Mouse (Mus musculus) retina, embryonic 14.5 days (tissue): Measurements from ENCODE around the gene Klhl3.

ENCODE experiments used
- DNase-seq: peaks from one replicate; pipeline ENCODE4 v3.0.0-alpha.2; 2015; ENCODE audit warnings: low spot score

The Klhl3 gene

DNA sequence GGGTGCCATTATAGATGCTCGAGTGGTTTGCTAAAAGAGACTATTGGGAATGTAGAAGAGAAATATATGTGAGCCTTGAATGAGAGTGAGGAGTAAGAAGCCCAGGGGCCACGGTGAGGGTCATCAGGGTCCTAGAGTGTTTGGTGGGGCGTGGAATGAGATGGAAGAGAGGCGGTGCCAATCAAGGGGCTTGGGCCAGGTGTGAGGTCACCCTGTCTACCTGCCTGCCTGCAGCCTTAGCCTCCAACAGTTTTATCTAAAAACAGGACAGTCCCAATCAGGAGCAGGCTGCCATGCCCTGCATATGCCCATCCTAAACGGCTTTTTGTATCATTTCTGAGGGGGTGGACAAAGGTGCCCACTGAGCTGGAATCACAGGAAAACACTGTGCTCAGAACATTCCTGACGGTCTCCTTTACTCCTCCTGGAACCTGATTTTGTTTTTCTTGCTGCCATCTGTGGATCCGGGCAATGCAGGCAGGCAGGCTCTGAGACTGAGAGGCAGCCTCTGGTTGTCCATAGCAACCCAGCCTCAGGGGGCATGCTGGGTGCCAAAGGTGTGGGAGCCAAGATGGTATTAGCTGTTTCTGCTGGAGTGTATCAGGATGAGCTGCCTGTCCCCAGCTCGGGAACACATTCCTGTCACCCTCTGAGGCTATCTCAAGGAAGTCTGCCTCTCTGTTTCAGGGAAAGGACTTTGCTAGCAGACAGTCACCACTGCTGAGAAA lies 89.5 kb downstream of the Klhl3 start:
- DNase-seq = no peak

DNA sequence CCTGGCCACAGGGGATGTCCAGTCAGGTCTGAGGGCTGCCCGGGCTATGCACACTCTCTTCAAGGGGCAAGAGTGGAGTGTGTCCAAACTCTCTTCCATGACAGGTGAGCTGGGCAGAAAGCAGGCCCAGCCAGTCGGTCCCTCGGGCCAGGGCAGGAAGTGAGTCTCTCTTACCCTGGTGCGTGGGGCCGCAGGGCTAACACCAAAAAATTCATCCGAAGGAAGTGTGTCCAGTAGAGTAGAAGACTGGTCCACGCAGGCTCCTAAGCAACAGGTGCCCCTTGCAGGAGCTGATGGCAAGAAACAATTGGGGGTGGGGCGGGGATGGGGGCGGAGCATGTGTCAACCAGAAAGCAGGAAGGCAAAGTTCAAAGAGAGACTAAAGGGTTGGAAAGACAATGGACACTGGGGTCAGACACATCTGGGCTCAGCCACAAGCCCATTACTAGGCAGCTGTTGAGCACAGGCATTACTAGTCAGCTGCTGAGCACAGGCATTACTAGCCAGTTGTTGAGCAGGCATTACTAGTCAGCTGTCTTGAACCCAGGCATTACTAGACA lies 90.3 kb downstream of the Klhl3 start:
- no peak for DNase-seq

DNA sequence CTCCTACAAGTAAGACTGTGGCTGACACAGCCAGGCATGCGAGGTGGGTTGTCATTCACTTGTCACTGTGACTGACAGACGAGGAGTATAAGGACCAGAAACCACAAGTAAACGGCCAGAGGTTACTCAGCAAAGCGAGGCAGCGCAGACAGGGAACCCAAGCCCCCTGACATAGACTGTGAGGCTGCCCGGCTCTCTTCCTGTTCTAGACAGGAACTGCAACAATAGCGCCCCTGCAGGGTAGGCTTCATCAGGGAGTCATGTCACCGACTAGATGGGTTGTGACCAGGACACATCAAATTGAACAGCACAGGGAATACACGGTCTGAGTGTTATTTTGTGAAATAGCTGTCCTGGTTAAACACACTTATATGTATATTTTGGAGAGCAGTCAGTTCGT lies 93.0 kb downstream of the Klhl3 start:
- no peak for DNase-seq

DNA sequence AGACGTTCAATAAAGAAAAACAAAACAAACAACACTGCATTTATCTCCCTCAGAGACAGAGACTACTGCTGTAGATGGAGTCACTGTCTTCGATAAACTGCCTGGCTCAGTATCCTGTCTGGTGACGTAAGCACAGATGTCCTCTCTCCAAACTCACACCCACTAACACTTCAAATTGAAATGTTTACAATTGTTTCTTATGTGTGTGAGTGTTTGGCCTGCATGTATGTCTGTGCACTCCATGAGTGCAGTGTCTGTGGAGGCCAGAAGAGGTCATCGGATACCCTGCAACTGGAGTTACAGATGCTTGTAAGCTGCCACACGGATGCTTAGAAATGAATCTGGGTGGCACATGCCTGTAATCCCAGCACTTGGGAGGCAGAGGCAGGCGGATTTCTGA lies 96.1 kb downstream of the Klhl3 start:
- DNase-seq = no peak

DNA sequence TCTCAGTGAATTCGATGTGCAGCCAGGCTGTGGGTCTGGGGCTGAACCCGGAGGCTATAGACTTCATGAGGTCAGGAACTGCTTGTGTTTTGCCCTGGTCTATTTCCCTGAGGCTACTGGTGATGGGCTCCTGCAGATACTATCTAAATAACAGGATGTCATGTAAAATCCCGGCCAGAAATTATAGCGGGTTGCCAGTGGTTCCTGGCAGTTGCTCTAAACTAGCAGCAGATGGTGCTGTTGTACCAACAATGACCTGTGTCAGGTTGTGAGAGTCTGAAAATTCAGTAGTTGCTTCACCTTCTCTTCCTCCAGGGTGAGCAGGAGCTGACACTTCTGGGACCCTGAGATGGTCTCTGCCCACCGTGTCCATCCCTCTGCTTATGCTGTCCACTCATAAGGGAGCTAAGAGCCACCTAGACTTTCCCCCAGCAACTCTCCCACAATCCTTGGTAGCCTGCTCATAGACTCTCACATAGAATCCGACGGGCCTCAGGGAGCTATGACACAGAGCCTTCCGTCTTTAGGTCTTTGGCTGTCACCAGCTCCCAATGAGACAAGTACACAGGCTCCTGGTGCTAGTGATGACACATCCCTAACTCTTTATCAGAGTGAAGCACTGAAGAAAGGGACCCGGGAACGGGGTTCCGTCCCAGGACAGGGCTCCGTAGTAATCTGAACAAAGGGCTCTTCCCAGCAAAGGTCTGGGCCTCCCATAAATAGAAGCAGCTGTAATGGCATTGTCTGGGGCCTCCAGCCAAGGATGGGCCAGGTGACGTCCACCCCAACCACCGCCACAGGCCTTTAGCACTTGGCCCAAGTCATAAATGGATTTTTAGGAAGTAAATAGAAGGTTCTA lies 101.1 kb downstream of the Klhl3 start:
- peak; percentile 88 for DNase-seq

DNA sequence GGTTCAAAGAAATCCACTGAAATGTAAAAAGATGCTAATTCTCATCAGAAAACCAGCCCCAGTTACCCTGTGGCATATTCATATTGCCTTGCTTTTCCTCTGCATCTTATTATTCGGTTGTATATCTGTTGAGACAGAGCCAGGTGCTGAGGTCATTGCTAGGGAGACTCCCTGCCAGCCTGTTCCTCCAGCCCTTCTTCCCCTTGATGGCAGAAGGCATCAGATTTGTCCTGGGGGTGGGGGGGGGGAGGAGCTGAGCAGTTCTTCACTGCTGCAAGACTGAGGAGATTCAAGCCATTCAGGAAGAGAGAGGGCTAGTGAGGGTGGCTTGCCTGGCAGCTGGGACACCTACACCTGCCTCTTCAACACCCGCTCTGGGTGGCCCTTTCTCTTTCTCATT lies 101.9 kb downstream of the Klhl3 start:
- no peak for DNase-seq

DNA sequence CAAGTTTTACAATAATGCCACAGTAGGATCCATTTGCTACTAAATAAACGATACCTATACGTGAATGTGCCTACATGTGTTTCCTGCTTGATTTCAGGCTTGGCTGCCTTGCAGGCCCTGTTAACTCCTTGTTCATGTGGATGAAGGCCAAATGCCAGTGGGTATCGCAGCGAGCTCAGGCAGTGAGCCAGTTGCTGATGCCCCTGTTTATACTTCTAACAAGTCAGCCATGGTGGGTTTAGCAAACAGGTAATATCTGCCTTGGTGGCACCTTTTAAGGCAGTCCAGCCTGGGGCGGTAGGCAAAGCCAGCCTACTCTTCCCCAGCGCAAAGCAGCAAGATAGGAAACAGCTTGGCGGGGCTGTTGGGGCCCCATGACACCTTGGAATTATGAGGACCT lies 103.0 kb downstream of the Klhl3 start:
- no peak for DNase-seq

DNA sequence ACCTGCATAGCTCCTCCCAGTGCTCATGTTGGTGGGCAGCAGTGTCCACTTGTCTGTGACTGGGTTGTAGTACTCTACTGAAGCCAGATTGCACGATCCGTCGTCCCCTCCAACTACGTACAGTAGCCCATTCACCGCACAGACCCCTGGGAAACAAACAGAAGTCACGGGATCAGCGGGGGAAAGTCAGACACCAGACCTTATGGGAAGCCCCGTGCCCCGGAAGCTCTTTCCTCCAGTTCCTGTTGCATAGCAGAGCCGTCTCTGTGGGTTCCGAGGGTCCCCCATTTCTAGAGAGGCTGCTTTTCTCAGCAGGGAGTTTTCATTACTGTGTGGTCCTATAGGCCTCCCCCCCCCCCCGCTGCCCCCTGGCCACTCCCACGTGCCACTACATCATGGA lies 104.1 kb downstream of the Klhl3 start:
- no peak for DNase-seq

DNA sequence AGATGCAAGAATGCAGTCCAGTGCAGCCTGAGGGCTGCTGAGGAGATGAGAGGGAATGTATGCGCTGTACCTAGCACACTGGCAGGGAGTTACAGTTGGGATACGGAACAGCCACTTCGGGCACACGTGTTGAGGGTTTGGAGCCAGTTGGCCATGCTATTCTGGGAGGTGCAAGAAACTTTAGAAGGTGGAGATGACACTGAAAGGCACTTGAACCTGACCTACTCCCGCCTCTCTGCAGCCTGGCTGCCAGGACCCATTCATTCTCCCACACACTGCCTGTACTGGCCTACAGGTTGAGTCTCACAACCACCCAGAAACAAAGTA lies 105.4 kb downstream of the Klhl3 start:
- DNase-seq = no peak

DNA sequence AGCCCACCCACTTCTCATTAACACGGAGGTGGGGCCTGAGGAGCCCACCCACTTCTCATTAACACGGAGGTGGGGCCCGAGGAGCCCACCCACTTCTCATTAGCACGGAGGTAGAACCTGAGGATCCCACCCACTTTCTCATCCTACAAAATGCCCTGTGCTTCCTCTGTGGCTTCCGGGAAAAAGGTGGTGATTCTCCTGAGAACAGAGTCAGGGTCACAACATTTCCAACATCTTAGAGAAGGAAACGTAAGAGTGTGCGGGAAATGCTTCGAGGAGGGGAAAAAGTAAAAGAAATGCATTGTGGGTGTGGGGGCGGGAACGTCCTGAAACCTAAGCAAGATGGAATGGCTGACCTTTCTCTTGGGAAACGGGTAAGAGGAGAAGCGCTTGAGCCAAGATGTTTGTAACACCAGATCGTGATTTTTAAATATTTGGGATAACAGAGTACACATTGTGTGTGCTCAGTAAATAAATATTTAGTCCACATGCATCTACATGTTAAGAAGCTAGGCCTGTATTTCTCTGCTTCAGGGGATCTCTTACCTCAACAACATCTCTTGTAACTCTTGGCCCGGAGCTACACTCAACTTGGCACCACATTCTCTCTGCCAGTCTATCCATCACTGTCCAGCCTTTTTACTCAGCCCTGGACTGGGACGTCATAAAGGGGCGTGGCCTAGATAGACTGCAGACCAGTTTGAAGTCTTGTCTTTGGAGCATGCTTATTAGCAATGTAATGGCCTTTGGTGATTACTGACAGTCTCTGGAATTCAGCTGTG lies 105.9 kb downstream of the Klhl3 start:
- DNase-seq = no peak

DNA sequence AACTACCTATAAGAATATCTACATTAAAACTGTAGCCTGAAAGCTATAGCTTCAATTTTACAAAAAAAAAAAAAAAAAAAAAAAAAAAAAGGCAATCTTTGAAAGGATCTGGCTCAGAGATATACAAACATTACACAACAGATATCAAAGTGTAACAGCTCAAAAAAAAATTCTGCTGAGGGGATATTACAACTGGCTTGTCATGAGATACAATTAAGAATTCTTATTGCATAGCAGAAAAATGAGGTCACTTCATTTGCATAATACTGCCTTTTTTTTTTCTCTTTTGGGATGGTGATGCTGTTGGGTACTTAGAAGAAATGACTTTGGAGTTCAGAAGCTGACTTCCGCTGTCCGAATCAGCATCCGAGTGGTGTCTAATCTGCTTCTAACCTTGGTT lies 111.6 kb downstream of the Klhl3 start:
- no peak for DNase-seq

DNA sequence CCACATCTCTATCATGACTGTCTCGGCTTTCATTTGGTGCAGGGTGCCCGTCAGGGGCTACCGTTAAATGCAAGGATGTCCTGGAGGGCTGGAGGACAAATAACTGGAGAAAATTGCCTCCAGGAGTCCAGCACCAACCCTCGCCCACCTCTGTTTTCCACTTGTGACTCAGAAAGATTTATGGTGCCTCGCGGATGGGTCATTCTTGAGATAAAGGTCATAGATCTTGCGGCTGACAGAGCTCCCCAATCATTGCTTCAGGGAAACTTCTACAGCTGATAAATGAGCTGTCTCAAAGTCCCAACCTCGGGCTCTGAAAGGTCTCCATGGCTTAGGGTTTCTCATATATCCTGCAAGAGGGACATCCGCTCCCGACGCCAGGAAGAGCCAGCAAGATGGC lies 116.9 kb downstream of the Klhl3 start:
- no peak for DNase-seq

DNA sequence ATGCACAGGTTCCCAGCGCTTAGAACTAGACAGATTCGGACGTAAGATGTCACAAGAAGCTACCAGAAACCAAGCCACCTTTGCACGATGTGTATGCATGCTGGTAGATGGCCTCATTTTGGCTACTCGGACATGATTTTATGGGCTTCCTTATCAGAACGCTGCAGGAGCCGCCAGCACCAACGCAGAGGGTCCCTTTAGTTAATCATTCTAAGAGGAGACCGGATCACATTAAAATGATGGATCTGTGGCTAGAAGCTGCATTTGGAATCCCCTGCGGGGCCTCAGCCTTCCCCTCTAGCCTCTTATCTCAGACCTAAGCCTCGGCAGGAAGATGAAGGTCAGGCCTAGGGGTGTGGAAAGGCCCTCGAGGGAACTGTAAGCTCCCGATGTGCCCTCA lies 117.5 kb downstream of the Klhl3 start:
- no peak for DNase-seq

DNA sequence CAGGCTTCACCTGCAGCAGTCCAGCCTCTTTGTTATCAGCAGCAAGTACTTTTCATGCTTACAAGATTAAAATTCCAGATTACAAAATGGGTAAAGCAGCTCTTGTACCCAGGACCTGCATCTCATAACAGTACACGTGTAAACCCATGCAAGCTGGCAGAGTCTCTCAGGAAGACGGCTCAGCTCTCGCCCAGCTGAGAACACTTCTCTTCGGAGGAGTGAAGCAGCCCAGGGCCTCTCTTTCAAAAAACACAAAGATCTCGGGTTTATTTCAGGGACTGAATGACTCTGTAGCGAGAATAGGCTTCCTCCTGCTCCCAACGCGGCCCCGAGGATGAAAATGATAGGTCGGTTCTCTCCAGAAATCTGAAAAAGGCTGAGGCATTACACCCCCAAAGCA lies 128.8 kb downstream of the Klhl3 start:
- DNase-seq = no peak

DNA sequence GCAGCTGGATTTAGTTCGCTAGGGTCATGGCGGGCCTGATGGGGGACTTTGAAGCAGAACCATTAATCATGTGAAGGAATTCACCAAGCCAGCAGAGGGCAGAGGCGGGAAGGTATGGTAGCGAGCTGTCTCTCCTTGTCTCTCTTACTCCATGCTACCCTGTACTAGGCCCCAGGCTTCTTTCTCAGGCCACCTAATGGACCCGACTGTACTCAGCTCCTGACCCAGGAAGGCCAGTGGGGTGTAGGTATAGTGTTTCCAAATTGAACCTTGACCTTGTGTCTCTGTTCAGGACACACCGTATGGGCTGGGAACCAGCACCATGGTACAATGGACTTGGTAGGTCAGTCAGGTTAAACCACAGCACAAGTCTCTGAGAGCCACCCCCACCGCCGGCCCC lies 129.2 kb downstream of the Klhl3 start:
- no peak for DNase-seq

DNA sequence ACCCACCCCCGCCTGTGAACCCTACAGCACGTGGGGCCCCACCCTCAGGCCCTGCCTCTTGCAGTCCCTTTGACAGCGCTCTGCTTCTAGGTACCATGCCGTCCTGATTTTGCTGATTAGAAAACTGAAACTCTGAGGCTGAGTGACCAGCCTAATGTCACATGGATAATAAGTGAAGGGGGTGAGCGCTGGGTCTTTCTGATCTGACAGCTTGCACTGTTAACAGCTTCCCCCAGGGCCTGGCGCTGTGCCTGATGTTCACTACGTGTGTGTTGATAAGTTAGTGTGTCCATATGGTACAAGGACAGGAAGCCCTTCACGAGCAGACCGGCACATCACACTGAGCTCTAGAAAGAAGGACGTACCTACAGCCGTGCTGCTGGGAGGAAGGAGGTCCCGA lies 130.1 kb downstream of the Klhl3 start:
- no peak for DNase-seq

DNA sequence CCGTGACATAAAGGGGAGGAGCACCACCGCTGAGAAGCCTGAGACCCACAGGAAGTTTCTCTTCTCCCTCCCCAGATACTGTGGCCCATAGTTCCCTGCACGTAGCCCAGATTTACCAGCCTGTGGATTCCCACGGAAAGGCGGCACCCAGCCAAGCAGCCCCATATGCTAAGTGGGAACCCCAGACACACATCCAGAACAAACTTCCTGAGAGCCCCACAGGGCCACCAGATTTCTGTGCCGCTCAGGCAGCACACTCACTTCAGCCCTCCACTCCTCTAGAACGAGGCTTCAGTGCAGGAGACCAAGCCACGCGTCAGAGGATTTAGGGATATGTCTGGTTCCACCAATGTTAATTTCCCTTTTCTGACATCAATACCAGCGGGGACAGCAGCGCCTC lies 130.5 kb downstream of the Klhl3 start:
- no peak for DNase-seq

DNA sequence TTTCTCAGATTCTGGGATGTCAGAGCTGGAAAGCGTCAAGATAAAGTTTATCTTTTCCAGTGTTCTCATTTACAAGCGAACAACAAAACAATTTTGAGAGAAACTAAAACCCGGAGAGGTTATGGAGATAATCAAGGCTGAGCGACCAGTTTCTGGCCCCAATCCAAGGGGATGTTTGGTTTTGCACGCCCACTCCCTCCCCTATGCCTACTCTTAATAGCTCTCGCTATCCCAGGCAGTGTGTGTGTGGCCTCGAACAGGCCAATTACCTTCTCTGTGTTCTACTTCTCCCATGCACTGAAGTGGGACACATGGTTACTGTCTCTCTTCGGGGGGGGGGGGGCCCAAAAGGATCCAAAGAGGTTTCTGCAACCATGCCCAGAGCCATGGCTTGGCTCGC lies 132.7 kb downstream of the Klhl3 start:
- no peak for DNase-seq

DNA sequence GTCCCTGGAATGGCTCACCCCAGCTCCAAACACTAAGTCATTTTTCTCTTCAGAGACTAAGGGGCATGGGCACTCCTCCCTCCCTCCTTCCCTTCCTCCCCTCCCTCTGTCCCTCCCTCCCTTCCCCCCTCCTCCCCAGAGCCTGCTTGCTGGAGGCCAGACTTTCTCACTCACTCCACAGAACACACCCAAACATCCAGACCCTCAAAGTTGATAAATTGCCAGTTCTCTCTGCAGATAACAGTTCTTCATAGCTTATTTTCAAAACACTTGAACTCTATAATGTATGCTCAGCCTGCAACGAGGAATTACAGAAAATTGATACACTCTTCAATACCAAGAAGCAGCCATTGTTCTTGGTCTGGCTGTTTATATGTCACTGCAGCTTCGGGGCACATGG lies 133.3 kb downstream of the Klhl3 start:
- peak; percentile 23 for DNase-seq

DNA sequence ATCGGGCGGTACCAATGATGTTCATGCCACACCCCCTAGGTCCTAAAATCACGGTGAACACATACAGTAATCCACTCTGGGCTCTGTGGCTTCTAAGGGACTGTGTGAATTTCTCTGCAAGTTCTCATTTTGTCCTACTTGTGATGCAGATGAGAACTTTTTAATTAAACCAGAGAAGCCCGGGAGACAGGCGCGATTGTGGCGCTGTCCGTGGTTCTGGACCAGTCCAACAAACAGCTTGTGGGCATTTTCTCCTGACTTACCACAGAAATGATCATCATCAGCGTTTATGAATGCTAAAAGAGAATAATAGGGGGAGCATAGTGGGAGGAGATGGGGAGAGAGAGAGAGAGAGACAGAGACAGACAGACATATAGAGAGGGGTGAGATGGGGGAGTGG lies 134.5 kb downstream of the Klhl3 start:
- peak; percentile 45 for DNase-seq

DNA sequence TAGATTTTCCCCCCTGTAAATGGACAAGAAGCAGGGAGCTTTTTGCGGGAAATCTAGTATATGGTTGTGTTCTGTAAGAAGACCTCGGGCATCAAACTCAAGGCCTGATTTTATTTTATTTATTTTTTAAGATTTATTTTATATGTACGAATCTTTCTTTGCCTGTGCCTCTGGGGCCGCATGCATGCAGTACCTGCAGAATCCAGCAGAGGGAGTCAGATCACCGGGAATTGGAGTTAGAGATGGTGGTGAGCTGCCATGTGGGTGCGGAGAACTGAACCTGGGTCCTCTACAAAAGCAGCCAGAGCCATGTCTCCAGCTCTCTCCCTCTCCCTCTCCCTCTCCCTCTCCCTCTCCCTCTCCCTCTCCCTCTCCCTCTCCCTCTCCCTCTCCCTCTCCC lies 135.7 kb downstream of the Klhl3 start:
- no peak for DNase-seq

DNA sequence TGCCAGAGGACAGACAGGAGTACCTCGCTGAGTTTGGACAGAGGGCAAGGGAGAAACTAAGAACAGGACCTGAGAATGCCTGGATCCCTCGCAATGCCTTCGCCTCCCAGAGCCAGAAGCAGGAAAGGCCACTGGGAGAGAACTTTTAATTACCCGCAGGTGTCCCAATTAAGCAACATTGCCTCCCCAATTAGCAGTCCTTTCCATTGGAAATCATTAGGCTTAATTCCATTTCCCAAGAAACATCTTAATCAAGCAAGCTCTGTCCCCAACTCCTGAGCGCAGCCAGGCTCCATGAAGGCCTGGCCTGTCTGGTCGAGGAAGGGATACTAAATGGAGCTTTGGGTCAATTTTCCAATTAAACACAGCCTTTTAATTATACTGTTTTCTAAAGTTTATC lies 147.7 kb downstream of the Klhl3 start:
- no peak for DNase-seq

DNA sequence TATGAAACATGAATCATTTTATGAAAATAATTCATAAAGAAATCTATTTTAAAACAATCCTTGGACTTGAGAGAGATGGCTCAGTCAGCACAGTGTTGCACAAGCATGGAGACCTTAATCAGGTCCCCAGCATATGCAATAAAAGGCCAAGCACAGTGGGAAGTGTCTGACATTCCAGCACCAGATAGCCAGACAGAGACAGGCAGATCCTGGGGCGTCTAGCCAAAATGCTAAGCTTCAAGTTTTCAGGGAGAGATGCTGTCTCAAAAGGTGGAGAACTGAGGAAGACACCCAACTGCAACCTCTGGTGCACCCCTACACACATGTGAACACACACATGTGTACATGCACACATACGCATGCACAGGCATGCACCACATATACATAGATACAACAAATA lies 153.1 kb downstream of the Klhl3 start:
- no peak for DNase-seq
